Mouse (Mus musculus) liver, embryonic 12.5 days (tissue): ENCODE data around the gene Tgoln1. TPM values are rescaled to one million over a fixed set of nuclear protein-coding genes. Genes with fewer than 3 reads are reported as not detected.

Source experiments
- ATAC-seq: fragments of 200-750 bp; cut with Nextera tagmentation; 2 replicates; pipeline ENCODE4 v1.8.0; 2017; ENCODE audit warnings: moderate number of reproducible peaks, mild to moderate bottlenecking, moderate library complexity
- H3K27ac ChIP-seq: fragments of 300-500 bp; sonication (generic); 2 replicates; pipeline ENCODE4 v1.5.1; 2016; ENCODE audit warnings: mild to moderate bottlenecking
- H3K27me3 ChIP-seq: fragments of 300-500 bp; sonication (generic); replicated peaks from 2 replicates; pipeline ENCODE4 v1.6.1; 2016; ENCODE audit warnings: mild to moderate bottlenecking, moderate library complexity
- H3K36me3 ChIP-seq: fragments of 300-500 bp; sonication (generic); 2 replicates; pipeline ENCODE4 v1.6.1; 2016; ENCODE audit warnings: mild to moderate bottlenecking, moderate library complexity
- H3K4me1 ChIP-seq: fragments of 300-500 bp; sonication (generic); 2 replicates; pipeline ENCODE4 v1.6.1; 2016
- H3K4me2 ChIP-seq: fragments of 300-500 bp; sonication (generic); 2 replicates; pipeline ENCODE4 v1.6.1; 2016; ENCODE audit warnings: mild to moderate bottlenecking, moderate library complexity
- H3K4me3 ChIP-seq: fragments of 300-500 bp; sonication (generic); 2 replicates; pipeline ENCODE4 v1.5.1; 2016; ENCODE audit warnings: mild to moderate bottlenecking, moderate library complexity
- H3K9ac ChIP-seq: fragments of 300-500 bp; sonication (generic); 2 replicates; pipeline ENCODE4 v1.6.1; 2016; ENCODE audit warnings: mild to moderate bottlenecking, moderate library complexity
- H3K9me3 ChIP-seq: fragments of 300-500 bp; sonication (generic); replicated peaks from 2 replicates; pipeline ENCODE4 v1.6.1; 2016; ENCODE audit warnings: mild to moderate bottlenecking, moderate library complexity
- WGBS: fragments of 180-500 bp; shearing (Covaris S2); methylation state at CpG from one replicate; pipeline ENCODE4 v1.1.7; 2016; ENCODE audit not compliant: insufficient replicate concordance; 5-methylcytosine and 5-hydroxymethylcytosine counted together
- polyA plus RNA-seq: library from polyadenylated mRNA; unstranded; fragments of >200 nt; fragmentation: Nextera tagmentation; extraction: Ambion mirVana; gene quantifications from 2 replicates; pipeline ENCODE4 v1.2.1, GENCODE M21; 2016

Gene Tgoln1
- polyA plus RNA-seq, 1 experiment from 2014 or later = 18.8 TPM

DNA sequence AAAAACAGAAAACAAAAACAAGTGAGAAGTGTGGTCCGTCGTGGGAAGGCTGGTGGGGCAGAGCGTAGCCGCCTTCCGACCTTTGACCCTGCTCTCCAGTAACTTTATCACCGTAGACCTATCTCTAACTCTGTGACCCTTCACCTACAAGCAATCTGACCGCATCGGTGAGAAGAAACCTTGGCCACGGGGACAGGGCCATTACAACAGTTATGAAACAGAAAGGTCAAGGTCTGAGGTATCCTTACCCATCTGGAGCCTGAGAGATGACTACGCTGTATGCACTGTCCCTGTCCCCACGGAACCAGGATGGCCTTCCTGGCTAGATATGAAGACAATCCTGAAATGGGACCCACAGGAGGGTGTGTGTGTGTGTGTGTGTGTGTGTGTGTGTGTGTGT is 32.6 kb downstream of the Tgoln1 start:
- H3K9ac ChIP-seq = no peak overlapping the region
- H3K4me1 ChIP-seq = peaks cover 6% of the 10 kb centered on the region; the same call in 1 of the 2 replicates
- ATAC-seq = no peak
- H3K27ac ChIP-seq = no peak overlapping the region
- 0 out of 2 replicates have a peak, but pooled peaks cover 14% of the 10 kb centered on the region for H3K36me3 ChIP-seq
- H3K4me3 ChIP-seq = no peak overlapping the region
- H3K27me3 ChIP-seq = no peaks in the 10 kb centered on the region
- H3K9me3 ChIP-seq = no peaks in the 10 kb centered on the region
- 72% methylated on average over 11 of the region's 11 CpGs for WGBS
- H3K4me2 ChIP-seq = no peak overlapping the region

- Histone ChIP-seq H3K27me3 (no peaks in the 10 kb centered on the region), H3K36me3 (0 out of 2 replicates have a peak, but pooled peaks cover 14% of the 10 kb centered on the region), H3K27ac (no peak overlapping the region), H3K4me3 (no peak overlapping the region), H3K9ac (no peak overlapping the region), H3K4me1 (peaks cover 6% of the 10 kb centered on the region; the same call in 1 of the 2 replicates), H3K9me3 (no peaks in the 10 kb centered on the region), H3K4me2 (no peak overlapping the region)
- ATAC-seq = no peak
- 63% methylated on average over 4 of the region's 4 CpGs for WGBS
Observed at GRCm38 (mm10) chr6:72583211-72583839, 33.5 kb downstream of the Tgoln1 start.

DNA sequence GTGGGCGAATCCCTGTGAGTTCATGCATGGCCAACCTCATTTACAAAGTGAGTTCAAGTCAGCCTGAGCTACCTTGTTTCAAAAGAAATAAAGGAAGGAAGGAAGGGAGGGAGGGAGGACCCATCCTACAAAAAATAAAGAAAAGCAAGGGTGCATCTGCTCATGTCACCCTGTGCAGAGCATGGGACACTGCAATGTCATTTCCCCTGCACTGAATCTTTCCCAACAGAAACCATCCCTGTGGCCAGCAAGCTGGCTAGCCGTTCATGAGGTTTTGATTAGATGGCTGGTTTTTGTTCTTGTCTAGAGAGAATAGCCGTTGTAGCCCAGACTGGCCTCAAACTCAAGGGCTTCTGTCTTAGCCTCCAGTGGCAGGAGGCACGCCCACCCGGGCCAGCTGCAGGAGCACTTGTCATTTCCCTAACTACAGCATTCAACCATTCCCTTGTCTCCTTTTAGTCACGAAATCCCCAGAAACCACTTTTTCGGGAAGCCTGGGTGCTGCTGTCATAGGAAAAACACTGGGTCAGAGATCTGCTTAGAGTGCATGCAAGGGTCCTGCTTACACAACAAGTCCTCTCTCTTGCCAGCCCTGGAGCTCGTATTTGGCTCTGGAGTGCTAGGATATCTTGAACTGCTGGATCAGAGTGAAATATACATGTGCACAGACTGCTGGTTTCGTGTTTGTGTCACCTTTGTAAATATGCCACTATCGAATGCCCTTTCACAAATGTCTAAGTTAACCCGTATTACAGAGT is 35.0 kb downstream of the Tgoln1 start:
- no peak overlapping the region for H3K4me2 ChIP-seq
- H3K27ac ChIP-seq = no peak overlapping the region
- 0 out of 2 replicates have a peak, but pooled peaks cover 8% of the 10 kb centered on the region for H3K36me3 ChIP-seq
- H3K9me3 ChIP-seq = no peaks in the 10 kb centered on the region
- H3K27me3 ChIP-seq = no peaks in the 10 kb centered on the region
- 64% methylated on average over 11 of the region's 11 CpGs for WGBS
- H3K9ac ChIP-seq = no peak overlapping the region
- H3K4me1 ChIP-seq = peaks cover 6% of the 10 kb centered on the region; the same call in 1 of the 2 replicates
- no peak for ATAC-seq
- no peak overlapping the region for H3K4me3 ChIP-seq

- ATAC-seq = no peak
- H3K36me3 ChIP-seq = peaks cover 11% of the 10 kb centered on the region; the same call in 1 of the 2 replicates
- no peak overlapping the region for H3K4me2 ChIP-seq
- H3K9ac ChIP-seq = no peak overlapping the region
- no peak overlapping the region for H3K27ac ChIP-seq
- H3K4me3 ChIP-seq = no peak overlapping the region
- H3K9me3 ChIP-seq = no peaks in the 10 kb centered on the region
- no peaks in the 10 kb centered on the region for H3K27me3 ChIP-seq
- H3K4me1 ChIP-seq = peaks cover 5% of the 10 kb centered on the region; the same call in 1 of the 2 replicates
- 75% methylated on average over 3 of the region's 3 CpGs for WGBS
Observed at GRCm38 (mm10) chr6:72576041-72576440, 40.8 kb downstream of the Tgoln1 start.

GRCm38 (mm10) chr6:72571826-72572225 is 45.0 kb downstream of the Tgoln1 start:
- Histone ChIP-seq H3K36me3 (peaks cover 17% of the 10 kb centered on the region; the same call in 1 of the 2 replicates), H3K27me3 (no peaks in the 10 kb centered on the region), H3K4me2 (no peak overlapping the region), H3K4me1 (peaks cover 5% of the 10 kb centered on the region; the same call in 1 of the 2 replicates), H3K27ac (no peak overlapping the region), H3K4me3 (no peak overlapping the region), H3K9me3 (no peaks in the 10 kb centered on the region), H3K9ac (no peak overlapping the region)
- 52% methylated on average over 3 of the region's 3 CpGs for WGBS
- ATAC-seq = no peak

DNA sequence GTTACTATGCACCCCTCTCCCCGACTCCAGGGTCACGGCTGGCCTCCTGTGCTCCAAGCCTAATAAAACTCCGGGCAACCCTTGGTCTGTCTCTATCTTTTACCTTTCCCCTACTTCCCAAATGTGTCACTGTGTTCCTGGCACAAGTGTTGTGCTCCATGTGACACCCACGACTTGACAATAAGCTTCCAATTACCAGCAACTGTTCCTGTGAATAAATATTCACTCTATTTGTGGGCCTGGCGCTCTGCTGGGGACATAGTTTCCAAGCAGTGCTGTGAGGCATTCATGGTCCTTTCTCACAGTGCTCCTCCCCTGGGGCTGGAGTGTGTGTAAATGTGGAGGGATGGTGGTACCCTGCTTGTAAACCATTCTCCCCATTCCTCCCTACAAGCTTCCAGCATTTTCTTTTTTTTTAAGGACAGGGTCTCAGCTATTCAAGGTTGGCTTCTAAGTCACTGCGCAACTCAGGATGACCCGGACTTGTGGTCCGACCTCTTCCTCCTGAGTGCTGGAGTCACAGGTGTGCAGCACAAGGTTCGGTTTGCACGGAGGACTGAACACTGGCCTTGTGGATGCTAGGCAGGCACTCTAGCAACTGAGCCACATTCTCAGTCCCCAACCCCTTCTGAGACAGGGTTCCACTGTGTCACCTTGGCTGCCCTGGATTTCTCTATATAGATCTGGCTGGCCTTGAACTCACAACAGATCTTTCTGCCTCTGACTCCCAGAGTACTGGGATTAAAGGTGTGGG is 46.0 kb downstream of the Tgoln1 start:
- Histone ChIP-seq H3K4me2 (no peak overlapping the region), H3K4me1 (peaks cover 5% of the 10 kb centered on the region; the same call in 1 of the 2 replicates), H3K9ac (no peak overlapping the region), H3K36me3 (peaks cover 17% of the 10 kb centered on the region; the same call in 1 of the 2 replicates), H3K4me3 (no peak overlapping the region), H3K9me3 (no peaks in the 10 kb centered on the region), H3K27ac (no peak overlapping the region), H3K27me3 (no peaks in the 10 kb centered on the region)
- ATAC-seq = no peak
- WGBS = 76% methylated on average over 10 of the region's 10 CpGs

GRCm38 (mm10) chr6:72568736-72569135 is 48.1 kb downstream of the Tgoln1 start:
- 81% methylated on average over 10 of the region's 10 CpGs for WGBS
- H3K9ac ChIP-seq = no peak overlapping the region

GRCm38 (mm10) chr6:72567508-72567907 is 49.3 kb downstream of the Tgoln1 start:
- no peak overlapping the region for H3K4me3 ChIP-seq
- H3K27me3 ChIP-seq = no peaks in the 10 kb centered on the region
- H3K36me3 ChIP-seq = peaks cover 11% of the 10 kb centered on the region; the same call in 1 of the 2 replicates
- no peaks in the 10 kb centered on the region for H3K4me1 ChIP-seq
- 68% methylated on average over 5 of the region's 5 CpGs for WGBS
- H3K27ac ChIP-seq = no peak overlapping the region
- no peak overlapping the region for H3K9ac ChIP-seq
- ATAC-seq = no peak
- H3K4me2 ChIP-seq = no peak overlapping the region
- no peaks in the 10 kb centered on the region for H3K9me3 ChIP-seq

More at GRCm38 (mm10) chr6:72568736-72569135, 48.1 kb downstream of the Tgoln1 start:
- H3K4me3 ChIP-seq = no peak overlapping the region
- no peaks in the 10 kb centered on the region for H3K4me1 ChIP-seq
- H3K36me3 ChIP-seq = peaks cover 14% of the 10 kb centered on the region; the same call in 1 of the 2 replicates
- no peaks in the 10 kb centered on the region for H3K27me3 ChIP-seq
- no peak overlapping the region for H3K4me2 ChIP-seq
- no peaks in the 10 kb centered on the region for H3K9me3 ChIP-seq
- no peak overlapping the region for H3K27ac ChIP-seq
- no peak for ATAC-seq

DNA sequence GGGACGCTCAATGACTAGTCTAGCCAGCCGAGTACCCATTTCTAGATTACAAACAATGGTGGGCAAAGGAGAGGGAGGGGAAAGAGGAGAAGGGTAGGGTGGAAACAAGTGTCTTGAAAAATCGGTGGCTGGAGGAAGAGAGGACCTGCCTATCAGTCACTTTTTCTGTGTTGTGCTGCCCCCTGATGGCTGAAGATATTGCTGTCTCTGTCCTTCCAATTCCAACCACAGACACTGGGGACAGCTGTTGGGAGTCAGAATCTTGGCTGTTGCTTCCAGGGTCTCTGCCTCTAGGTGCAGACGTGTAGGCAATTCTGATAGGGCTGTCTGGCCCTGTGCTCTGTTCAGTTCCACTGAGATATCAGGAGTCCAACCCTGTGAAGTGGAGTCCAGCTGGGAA is 50.8 kb downstream of the Tgoln1 start:
- peaks cover 10% of the 10 kb centered on the region; the same call in 1 of the 2 replicates for H3K36me3 ChIP-seq
- H3K4me3 ChIP-seq = no peak overlapping the region
- no peak overlapping the region for H3K27ac ChIP-seq
- WGBS = 4% methylated on average over 4 of the region's 4 CpGs
- H3K27me3 ChIP-seq = no peaks in the 10 kb centered on the region
- H3K4me2 ChIP-seq = peak overlapping the region; percentile 9; the same call in 1 of the 2 replicates
- ATAC-seq = peak; percentile 40
- no peaks in the 10 kb centered on the region for H3K9me3 ChIP-seq
- no peak overlapping the region for H3K9ac ChIP-seq
- H3K4me1 ChIP-seq = no peaks in the 10 kb centered on the region

DNA sequence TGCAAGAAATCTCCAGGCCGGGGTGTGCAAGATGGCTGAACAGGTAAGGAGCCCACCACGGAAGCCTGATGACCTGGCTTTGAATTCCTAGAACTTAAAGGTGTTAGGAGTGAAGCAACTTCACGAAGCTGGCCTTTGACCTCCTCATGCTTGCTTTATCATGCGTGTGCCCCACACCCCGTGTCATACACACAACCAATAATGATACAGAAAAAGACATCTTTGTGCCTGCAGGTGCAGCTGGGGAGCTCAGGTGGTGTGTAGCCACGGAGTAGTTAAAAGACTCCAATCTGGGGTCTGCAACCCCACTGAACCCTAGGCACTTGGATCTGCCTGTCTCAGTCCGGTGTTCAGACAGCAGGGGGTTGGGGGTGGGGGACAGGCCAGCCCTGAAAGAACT is 51.3 kb downstream of the Tgoln1 start:
- Histone ChIP-seq H3K4me3 (no peak overlapping the region), H3K4me2 (no peak overlapping the region), H3K27ac (no peak overlapping the region)

DNA sequence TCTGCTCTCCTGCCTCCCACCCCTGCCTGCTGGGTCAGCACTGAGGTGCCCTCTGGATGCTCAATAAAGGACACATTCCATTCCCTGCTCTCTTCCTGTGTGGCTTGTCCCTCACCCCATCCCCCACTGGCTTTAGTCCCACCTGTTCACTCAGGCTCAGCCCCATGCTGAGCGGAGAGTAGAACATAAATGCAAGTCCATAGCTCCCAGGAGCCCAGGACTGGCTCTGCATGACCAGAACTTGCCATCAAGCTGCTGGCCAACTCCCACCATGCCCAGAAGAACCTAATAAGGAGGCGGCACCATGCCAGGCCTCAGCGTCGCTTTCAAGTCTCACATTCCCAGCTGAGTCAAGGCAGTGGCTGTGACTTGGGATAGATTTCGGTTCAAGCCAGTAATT is 53.9 kb downstream of the Tgoln1 start:
- H3K4me2 ChIP-seq = no peak overlapping the region
- H3K9me3 ChIP-seq = no peaks in the 10 kb centered on the region
- no peak overlapping the region for H3K4me3 ChIP-seq
- WGBS = 79% methylated on average over 5 of the region's 5 CpGs
- no peak overlapping the region for H3K9ac ChIP-seq
- peaks cover 3% of the 10 kb centered on the region; the same call in 1 of the 2 replicates for H3K36me3 ChIP-seq
- H3K4me1 ChIP-seq = no peaks in the 10 kb centered on the region
- no peaks in the 10 kb centered on the region for H3K27me3 ChIP-seq
- H3K27ac ChIP-seq = no peak overlapping the region
- ATAC-seq = no peak

More for the DNA sequence above, 51.3 kb downstream of the Tgoln1 start:
- no peak for ATAC-seq
- no peaks in the 10 kb centered on the region for H3K27me3 ChIP-seq
- peaks cover 10% of the 10 kb centered on the region; the same call in 1 of the 2 replicates for H3K36me3 ChIP-seq
- 81% methylated on average over 7 of the region's 7 CpGs for WGBS
- no peaks in the 10 kb centered on the region for H3K9me3 ChIP-seq
- no peak overlapping the region for H3K9ac ChIP-seq
- no peaks in the 10 kb centered on the region for H3K4me1 ChIP-seq
